Mouse (Mus musculus): Measurements from ENCODE around the gene Mamstr. TPM values are rescaled to one million over a fixed set of nuclear protein-coding genes. Genes with fewer than 3 reads are reported as not detected.

The Mamstr gene
- polyA plus RNA-seq, 1 experiment from 2014 or later = 2.8 TPM

DNA sequence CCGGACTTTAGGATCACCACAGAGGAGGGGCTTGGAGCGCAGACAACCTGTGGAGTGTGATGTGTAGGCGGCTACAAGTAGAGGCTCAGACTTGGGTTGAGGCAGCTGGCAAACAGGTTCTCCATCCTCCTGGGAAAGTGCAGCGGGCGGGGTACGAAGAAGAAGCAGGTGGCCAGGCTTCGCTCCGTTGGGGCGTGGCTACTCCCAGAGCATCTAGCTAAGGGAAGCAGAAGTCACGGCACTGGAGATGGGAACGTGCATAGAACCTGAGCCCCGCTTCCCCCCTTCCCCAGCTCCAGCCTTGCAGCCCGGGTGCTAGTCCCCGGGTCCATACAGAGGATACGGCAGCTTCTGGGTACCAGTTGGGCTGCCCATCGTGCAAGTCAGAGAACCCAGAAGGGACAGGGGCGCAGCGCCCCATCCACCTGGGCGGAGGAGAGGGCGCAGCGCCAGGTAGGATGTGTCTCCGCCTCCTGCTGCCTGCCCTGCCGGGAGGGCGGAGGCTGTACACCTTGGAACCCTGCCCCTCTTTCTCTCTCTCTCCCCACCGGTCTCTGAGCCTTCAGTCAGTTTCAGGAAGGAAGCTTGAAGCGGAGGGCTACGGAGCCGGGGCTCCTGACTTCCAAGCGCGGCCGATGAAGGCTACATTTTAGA, 22.6 kb upstream of the Mamstr start, which contains the start of gene Fut1:
TSS of gene Fut1 (plus strand) at position 248 of the 654 bp plus-strand sequence.
- no peaks in the 10 kb centered on the region for H3K9me3 ChIP-seq (ENCODE audit: control insufficient read depth)
- TF ChIP-seq CTCF (IDR thresholded peaks at IDR 0.05; ENCODE audit: low read depth) = no peak
- peak; percentile 34; the same call in 1 of the 2 replicates for ATAC-seq
- H3K27ac ChIP-seq (ENCODE audit: low read depth, low read length) = no peak within 1 kb of the TSS
- no peaks in the 10 kb centered on the region for H3K36me3 ChIP-seq (ENCODE audit: control insufficient read depth, insufficient read depth)
- peak within 1 kb of the TSS; percentile 41 for H3K4me2 ChIP-seq (replicated peaks; ENCODE audit: low read depth)
- H3K27me3 ChIP-seq (replicated peaks; ENCODE audit: control insufficient read depth, insufficient read depth, low read length) = peaks cover 64% of the 10 kb centered on the region
- 0 out of 2 replicates have a peak within 1 kb of the TSS, but pooled peaks have one; percentile 0 for H3K4me3 ChIP-seq (ENCODE audit: low read depth, low read length)
- 6% methylated on average over 31 of the region's 31 CpGs for WGBS
- 0 out of 2 replicates have a peak, but pooled peaks cover 4% of the 10 kb centered on the region for H3K4me1 ChIP-seq (replicated peaks; ENCODE audit: control insufficient read depth, insufficient read depth, low read length)
- no peak within 1 kb of the TSS for H3K9ac ChIP-seq (ENCODE audit: low read depth, low read length)

DNA sequence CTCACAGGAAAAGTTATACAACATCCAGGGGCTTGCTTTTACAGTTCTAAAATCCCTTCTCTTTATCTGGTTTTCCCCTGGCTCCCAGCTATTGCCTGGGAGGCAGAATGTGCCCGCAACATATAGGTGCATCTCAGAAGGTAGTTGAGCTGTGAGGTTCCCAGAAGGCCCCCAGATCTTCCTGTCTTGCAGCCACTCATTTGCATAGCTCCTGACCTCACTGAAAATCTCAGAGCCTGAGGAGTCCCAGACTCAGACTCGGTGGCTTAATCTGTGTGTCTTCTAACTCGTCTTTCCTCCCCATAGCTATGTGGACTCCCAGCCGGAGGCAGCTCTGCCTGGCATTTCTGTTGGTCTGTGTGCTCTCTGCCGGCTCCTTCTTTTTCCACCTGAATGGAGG, 21.5 kb upstream of the Mamstr start:
- H3K27me3 ChIP-seq (replicated peaks; ENCODE audit: control insufficient read depth, insufficient read depth, low read length) = peaks cover 72% of the 10 kb centered on the region
- H3K4me3 ChIP-seq (ENCODE audit: low read depth, low read length) = no peak overlapping the region
- WGBS = 86% methylated on average over 5 of the region's 5 CpGs
- H3K27ac ChIP-seq (ENCODE audit: low read depth, low read length) = no peak overlapping the region
- H3K9me3 ChIP-seq (ENCODE audit: control insufficient read depth) = no peaks in the 10 kb centered on the region
- 0 out of 2 replicates have a peak, but pooled peaks cover 4% of the 10 kb centered on the region for H3K4me1 ChIP-seq (replicated peaks; ENCODE audit: control insufficient read depth, insufficient read depth, low read length)
- no peak for TF ChIP-seq CTCF (IDR thresholded peaks at IDR 0.05; ENCODE audit: low read depth)
- H3K36me3 ChIP-seq (ENCODE audit: control insufficient read depth, insufficient read depth) = no peaks in the 10 kb centered on the region
- no peak for ATAC-seq
- H3K9ac ChIP-seq (ENCODE audit: low read depth, low read length) = no peak overlapping the region
- H3K4me2 ChIP-seq (replicated peaks; ENCODE audit: low read depth) = no peak overlapping the region

DNA sequence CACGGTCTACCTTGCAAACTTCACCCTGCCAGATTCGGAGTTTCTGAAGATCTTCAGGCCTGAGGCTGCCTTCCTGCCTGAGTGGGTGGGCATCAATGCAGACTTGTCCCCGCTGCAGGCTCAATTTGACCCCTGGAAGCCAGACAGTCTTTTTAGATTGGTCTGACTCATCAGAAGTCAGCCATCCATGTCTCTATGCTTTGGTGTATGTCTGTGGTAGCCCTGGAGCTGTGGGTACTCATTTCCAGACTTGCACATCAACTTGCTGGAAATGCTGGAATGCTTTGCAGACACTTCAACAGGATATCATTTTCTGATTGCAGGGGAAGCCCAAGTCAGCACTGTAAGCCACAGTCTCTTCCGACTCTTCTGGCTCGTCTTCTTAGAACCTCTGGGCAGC, 20.2 kb upstream of the Mamstr start:
- 0 out of 2 replicates have a peak, but pooled peaks cover 4% of the 10 kb centered on the region for H3K4me1 ChIP-seq (replicated peaks; ENCODE audit: control insufficient read depth, insufficient read depth, low read length)
- H3K9me3 ChIP-seq (ENCODE audit: control insufficient read depth) = no peaks in the 10 kb centered on the region
- no peak for TF ChIP-seq CTCF (IDR thresholded peaks at IDR 0.05; ENCODE audit: low read depth)
- H3K9ac ChIP-seq (ENCODE audit: low read depth, low read length) = no peak overlapping the region
- no peak overlapping the region for H3K4me3 ChIP-seq (ENCODE audit: low read depth, low read length)
- H3K4me2 ChIP-seq (replicated peaks; ENCODE audit: low read depth) = no peak overlapping the region
- no peak overlapping the region for H3K27ac ChIP-seq (ENCODE audit: low read depth, low read length)
- no peak for ATAC-seq
- 89% methylated on average over 5 of the region's 5 CpGs for whole genome bisulfite sequencing
- no peaks in the 10 kb centered on the region for H3K36me3 ChIP-seq (ENCODE audit: control insufficient read depth, insufficient read depth)
- H3K27me3 ChIP-seq (replicated peaks; ENCODE audit: control insufficient read depth, insufficient read depth, low read length) = peaks cover 70% of the 10 kb centered on the region

DNA sequence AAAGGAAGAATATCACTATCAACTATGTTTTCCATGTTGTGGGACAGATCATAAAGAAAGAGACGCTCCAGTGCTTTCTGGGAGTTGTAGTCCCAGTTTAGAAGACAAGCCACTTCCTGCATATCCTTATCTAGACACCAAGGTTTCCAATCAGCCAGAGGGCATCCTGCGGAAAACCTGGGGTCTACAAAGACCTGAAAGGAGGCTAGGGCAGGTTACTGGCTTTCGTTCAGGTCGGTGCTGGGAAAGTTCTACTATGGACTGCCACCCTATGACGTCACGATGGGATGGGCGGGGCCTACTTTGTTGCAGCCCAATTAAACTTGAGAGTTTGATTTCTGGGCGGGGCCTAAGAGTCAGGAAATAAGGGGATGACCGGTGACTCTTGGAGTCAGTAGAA, 18.3 kb upstream of the Mamstr start, which contains the start of gene Izumo1:
TSS of gene Izumo1 (plus strand) at position 369 of the 400 bp plus-strand sequence.
- no peak for ATAC-seq
- no peak within 1 kb of the TSS for H3K27ac ChIP-seq (ENCODE audit: low read depth, low read length)
- no peak for TF ChIP-seq CTCF (IDR thresholded peaks at IDR 0.05; ENCODE audit: low read depth)
- no peak within 1 kb of the TSS for H3K4me3 ChIP-seq (ENCODE audit: low read depth, low read length)
- 0 out of 2 replicates have a peak, but pooled peaks cover 4% of the 10 kb centered on the region for H3K4me1 ChIP-seq (replicated peaks; ENCODE audit: control insufficient read depth, insufficient read depth, low read length)
- peaks cover 59% of the 10 kb centered on the region for H3K27me3 ChIP-seq (replicated peaks; ENCODE audit: control insufficient read depth, insufficient read depth, low read length)
- WGBS = 41% methylated on average over 9 of the region's 9 CpGs
- no peak within 1 kb of the TSS for H3K4me2 ChIP-seq (replicated peaks; ENCODE audit: low read depth)
- no peaks in the 10 kb centered on the region for H3K36me3 ChIP-seq (ENCODE audit: control insufficient read depth, insufficient read depth)
- no peaks in the 10 kb centered on the region for H3K9me3 ChIP-seq (ENCODE audit: control insufficient read depth)
- H3K9ac ChIP-seq (ENCODE audit: low read depth, low read length) = no peak within 1 kb of the TSS

DNA sequence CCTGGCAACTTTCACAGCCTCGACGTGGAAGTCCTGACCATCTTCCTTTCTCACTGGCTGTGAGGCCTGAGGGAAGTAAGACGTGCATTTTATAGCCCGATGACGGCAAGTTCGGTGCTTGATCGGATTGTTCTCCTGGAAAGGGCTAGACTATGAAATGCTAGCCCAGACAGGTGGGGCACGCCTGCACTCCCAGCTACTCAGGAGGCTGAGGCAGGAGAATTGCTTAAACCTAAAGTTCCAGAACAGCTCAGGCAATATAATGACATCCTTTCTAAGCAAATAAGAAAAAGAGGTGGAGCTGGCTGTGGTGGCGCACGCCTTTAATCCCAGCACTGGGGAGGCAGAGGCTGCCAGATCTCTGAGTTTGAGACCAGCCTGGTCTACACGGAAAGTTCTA, 16.3 kb upstream of the Mamstr start:
- no peak for TF ChIP-seq CTCF (IDR thresholded peaks at IDR 0.05; ENCODE audit: low read depth)
- ATAC-seq = no peak
- Histone ChIP-seq H3K27ac (ENCODE audit: low read depth, low read length) (no peak overlapping the region), H3K9ac (ENCODE audit: low read depth, low read length) (no peak overlapping the region), H3K4me3 (ENCODE audit: low read depth, low read length) (no peak overlapping the region), H3K4me1 (replicated peaks; ENCODE audit: control insufficient read depth, insufficient read depth, low read length) (no peaks in the 10 kb centered on the region; the same call in 1 of the 2 replicates), H3K27me3 (replicated peaks; ENCODE audit: control insufficient read depth, insufficient read depth, low read length) (peaks cover 62% of the 10 kb centered on the region), H3K9me3 (ENCODE audit: control insufficient read depth) (no peaks in the 10 kb centered on the region), H3K4me2 (replicated peaks; ENCODE audit: low read depth) (no peak overlapping the region), H3K36me3 (ENCODE audit: control insufficient read depth, insufficient read depth) (no peaks in the 10 kb centered on the region)
- WGBS = 95% methylated on average over 11 of the region's 11 CpGs

DNA sequence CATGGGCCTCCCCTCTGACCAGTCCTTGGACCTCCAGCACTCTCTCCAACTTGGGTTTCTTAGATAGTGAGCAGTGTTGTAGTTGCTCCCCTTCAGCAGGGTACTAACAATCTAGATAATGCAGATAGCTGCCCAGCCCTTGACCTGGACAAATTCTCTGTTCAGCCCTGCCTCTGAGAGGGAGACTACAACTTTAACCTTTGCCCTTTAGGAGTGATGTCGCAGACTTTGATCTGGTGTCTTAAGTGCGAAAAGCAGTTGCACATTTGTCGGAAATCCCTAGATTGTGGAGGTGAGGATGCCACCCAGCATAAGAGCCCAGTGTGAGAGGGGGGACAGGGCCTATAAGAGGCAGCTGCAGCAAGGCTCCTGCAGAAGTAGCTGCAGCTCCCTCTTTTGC, 15.1 kb upstream of the Mamstr start:
- 52% methylated on average over 3 of the region's 3 CpGs for WGBS
- no peak overlapping the region for H3K4me3 ChIP-seq (ENCODE audit: low read depth, low read length)
- H3K36me3 ChIP-seq (ENCODE audit: control insufficient read depth, insufficient read depth) = no peaks in the 10 kb centered on the region
- no peaks in the 10 kb centered on the region for H3K9me3 ChIP-seq (ENCODE audit: control insufficient read depth)
- peaks cover 61% of the 10 kb centered on the region for H3K27me3 ChIP-seq (replicated peaks; ENCODE audit: control insufficient read depth, insufficient read depth, low read length)
- H3K9ac ChIP-seq (ENCODE audit: low read depth, low read length) = no peak overlapping the region
- TF ChIP-seq CTCF (IDR thresholded peaks at IDR 0.05; ENCODE audit: low read depth) = no peak
- H3K27ac ChIP-seq (ENCODE audit: low read depth, low read length) = no peak overlapping the region
- no peak overlapping the region for H3K4me2 ChIP-seq (replicated peaks; ENCODE audit: low read depth)
- no peak for ATAC-seq
- no peaks in the 10 kb centered on the region; the same call in 1 of the 2 replicates for H3K4me1 ChIP-seq (replicated peaks; ENCODE audit: control insufficient read depth, insufficient read depth, low read length)

Data from intestine, postnatal 0 days (tissue).